Mouse (Mus musculus): ENCODE data around the gene Ankrd28. TPM values are rescaled to one million over a fixed set of nuclear protein-coding genes. Genes with fewer than 3 reads are reported as not detected.

The Ankrd28 gene
- polyA plus RNA-seq, 1 experiment from 2014 or later: 3.5 TPM

DNA sequence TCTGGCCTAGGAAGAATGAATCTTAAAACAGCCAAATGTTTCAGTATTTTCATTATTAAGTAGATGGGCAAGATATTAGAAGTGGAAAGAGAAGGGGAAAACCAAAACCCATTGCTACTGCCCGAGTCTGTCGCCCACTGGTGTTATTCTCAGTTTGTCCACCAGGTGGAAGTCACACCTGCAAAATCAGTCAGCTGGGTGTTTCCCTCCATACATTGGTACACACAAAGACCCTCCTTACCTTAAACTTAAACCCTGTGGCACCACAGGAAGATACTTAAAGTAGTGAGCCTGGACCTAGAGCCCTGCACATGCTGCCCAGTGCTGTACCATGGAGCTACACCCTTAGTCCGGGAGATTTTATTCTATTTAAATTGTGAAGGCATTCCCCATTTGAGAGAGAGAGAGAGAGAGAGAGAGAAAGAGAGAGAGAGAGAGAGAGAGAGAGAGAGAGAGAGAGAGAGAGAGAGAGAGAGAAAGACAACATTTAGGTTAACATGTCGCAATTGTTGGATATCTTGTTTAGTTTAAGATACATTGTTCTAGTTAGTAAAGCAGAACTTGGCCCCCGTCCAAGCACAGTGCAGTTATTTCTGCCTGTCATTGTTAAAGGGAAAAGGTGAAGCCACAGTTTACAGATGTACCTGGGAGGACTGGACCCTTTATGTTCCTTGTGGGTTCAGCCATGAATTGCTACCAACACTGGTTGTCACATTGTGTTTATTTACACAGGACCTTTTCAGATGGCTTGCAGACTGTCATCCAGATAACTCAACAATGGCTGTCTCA, 173.4 kb downstream of the Ankrd28 start:
- Histone ChIP-seq H3K9ac (no peak overlapping the region), H3K36me3 (replicated peaks) (no peaks in the 10 kb centered on the region), H3K9me3 (replicated peaks) (no peaks in the 10 kb centered on the region), H3K4me2 (no peak overlapping the region), H3K4me1 (replicated peaks) (peaks cover 39% of the 10 kb centered on the region), H3K4me3 (replicated peaks) (no peak overlapping the region), H3K27me3 (peaks cover 9% of the 10 kb centered on the region), H3K27ac (replicated peaks) (no peak overlapping the region)
- 39% methylated on average over 5 of the region's 5 CpGs for WGBS (ENCODE audit: insufficient replicate concordance)
- no peak for ATAC-seq (ENCODE audit: insufficient read depth)

- Histone ChIP-seq H3K27me3 (peaks cover 3% of the 10 kb centered on the region; the same call in 1 of the 2 replicates), H3K27ac (replicated peaks) (no peak overlapping the region), H3K36me3 (replicated peaks) (no peaks in the 10 kb centered on the region), H3K9ac (no peak overlapping the region), H3K4me3 (replicated peaks) (no peak overlapping the region), H3K9me3 (replicated peaks) (no peaks in the 10 kb centered on the region), H3K4me1 (replicated peaks) (peaks cover 35% of the 10 kb centered on the region), H3K4me2 (no peak overlapping the region)
- WGBS (ENCODE audit: insufficient replicate concordance): 66% methylated on average over 7 of the region's 7 CpGs
- ATAC-seq (ENCODE audit: insufficient read depth): no peak
These were observed 174.1 kb downstream of the Ankrd28 start for GRCm38 (mm10) chr14:31656386-31656785.

GRCm38 (mm10) chr14:31655406-31655805, 175.0 kb downstream of the Ankrd28 start:
- no peak overlapping the region for H3K4me2 ChIP-seq
- no peak overlapping the region for H3K27ac ChIP-seq (replicated peaks)
- no peak overlapping the region for H3K4me3 ChIP-seq (replicated peaks)
- ATAC-seq (ENCODE audit: insufficient read depth): no peak
- peaks cover 35% of the 10 kb centered on the region for H3K4me1 ChIP-seq (replicated peaks)
- 80% methylated on average over 14 of the region's 14 CpGs for WGBS (ENCODE audit: insufficient replicate concordance)
- H3K9ac ChIP-seq: no peak overlapping the region
- no peaks in the 10 kb centered on the region for H3K27me3 ChIP-seq
- H3K9me3 ChIP-seq (replicated peaks): no peaks in the 10 kb centered on the region
- no peaks in the 10 kb centered on the region for H3K36me3 ChIP-seq (replicated peaks)

DNA sequence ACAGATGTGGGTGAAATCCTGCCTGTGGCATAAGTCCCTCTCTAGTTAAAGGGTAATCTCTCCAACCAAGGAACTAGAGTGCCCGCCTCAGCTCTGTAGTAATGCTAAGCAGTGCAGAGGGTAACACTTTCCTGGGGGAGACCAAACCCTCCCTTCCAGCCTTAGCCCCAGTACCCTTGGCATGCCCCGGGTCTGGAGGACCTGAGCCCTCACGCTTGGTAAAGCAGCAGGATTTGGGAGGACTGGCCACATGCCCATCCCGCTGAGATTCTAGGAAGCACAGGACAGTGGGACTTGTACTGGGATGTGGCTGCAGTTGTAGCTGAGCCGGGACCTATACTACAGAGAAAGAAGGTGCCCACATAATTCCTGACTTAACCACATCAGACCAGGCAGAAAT, 175.6 kb downstream of the Ankrd28 start:
- H3K9ac ChIP-seq: no peak overlapping the region

DNA sequence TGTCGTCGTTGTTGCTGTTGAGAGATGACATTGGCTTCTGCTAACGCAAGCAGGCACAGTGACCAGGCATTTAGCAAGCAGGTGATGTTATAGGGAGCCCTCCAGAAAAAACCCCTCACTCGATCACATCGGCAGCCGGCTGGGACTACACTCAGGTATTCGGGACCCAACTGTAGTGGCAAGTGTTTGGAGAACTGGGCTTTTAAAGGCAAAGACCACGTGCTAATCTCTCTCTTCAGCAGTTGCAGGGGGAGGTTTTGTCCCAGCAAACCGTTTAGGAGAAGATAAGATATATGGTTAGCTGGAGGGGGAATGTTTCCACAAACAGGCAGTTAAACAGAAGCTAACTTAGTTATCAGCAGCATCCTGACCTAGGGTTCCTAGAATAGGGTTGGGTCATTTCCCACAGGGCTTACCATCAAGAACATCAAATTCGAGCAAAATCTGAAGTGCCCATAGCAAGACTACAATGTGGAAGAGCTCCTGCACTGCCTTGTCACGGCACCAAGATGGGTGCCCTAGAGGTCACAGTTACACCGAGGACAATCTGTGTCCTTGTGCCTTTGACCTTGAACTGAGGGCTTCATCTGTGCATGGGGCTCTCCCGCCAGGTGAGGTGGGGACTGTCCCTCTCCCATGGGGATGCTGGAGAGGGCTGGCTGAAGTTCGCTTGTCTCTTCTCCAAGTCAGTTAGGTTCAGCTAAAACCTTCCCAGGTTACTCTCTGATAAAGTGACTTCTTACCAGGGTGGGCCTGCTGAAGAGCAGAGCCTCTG, 177.2 kb downstream of the Ankrd28 start:
- Histone ChIP-seq H3K36me3 (replicated peaks) (no peaks in the 10 kb centered on the region), H3K27ac (replicated peaks) (no peak overlapping the region), H3K9me3 (replicated peaks) (no peaks in the 10 kb centered on the region), H3K27me3 (no peaks in the 10 kb centered on the region), H3K4me2 (no peak overlapping the region), H3K9ac (0 out of 2 replicates have a peak overlapping the region, but pooled peaks have one; percentile 31), H3K4me1 (replicated peaks) (peaks cover 29% of the 10 kb centered on the region), H3K4me3 (replicated peaks) (no peak overlapping the region)
- peak; percentile 61 for ATAC-seq (ENCODE audit: insufficient read depth)
- 47% methylated on average over 14 of the region's 14 CpGs for WGBS (ENCODE audit: insufficient replicate concordance)

More for the DNA sequence above, 175.6 kb downstream of the Ankrd28 start:
- no peak overlapping the region for H3K4me2 ChIP-seq
- H3K27ac ChIP-seq (replicated peaks): no peak overlapping the region
- 81% methylated on average over 5 of the region's 5 CpGs for WGBS (ENCODE audit: insufficient replicate concordance)
- no peaks in the 10 kb centered on the region for H3K36me3 ChIP-seq (replicated peaks)
- ATAC-seq (ENCODE audit: insufficient read depth): no peak
- H3K27me3 ChIP-seq: no peaks in the 10 kb centered on the region
- no peaks in the 10 kb centered on the region for H3K9me3 ChIP-seq (replicated peaks)
- H3K4me3 ChIP-seq (replicated peaks): no peak overlapping the region
- H3K4me1 ChIP-seq (replicated peaks): peaks cover 35% of the 10 kb centered on the region

DNA sequence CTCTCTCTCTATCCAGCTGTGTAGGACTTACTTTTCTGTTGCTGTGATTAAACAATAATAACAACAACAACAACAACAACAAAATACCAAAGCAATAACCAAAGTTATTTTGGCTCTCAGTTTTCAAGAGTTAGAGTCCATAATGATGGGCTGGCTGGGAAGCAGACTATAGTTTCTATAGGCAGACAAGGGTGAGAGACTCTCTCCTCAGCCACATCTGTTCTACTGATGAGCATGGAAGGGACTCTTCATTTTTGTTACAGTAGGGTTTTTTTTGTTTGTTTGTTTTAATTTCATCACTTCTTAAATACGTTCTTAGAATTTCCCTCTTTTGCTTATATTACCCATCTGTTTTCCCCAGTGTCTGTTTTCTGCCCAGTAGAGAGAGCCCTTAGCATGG, 177.8 kb downstream of the Ankrd28 start:
- no peak overlapping the region for H3K9ac ChIP-seq
- H3K36me3 ChIP-seq (replicated peaks): no peaks in the 10 kb centered on the region
- no peaks in the 10 kb centered on the region for H3K9me3 ChIP-seq (replicated peaks)
- no peak overlapping the region for H3K27ac ChIP-seq (replicated peaks)
- H3K4me3 ChIP-seq (replicated peaks): no peak overlapping the region
- H3K27me3 ChIP-seq: no peaks in the 10 kb centered on the region
- ATAC-seq (ENCODE audit: insufficient read depth): no peak
- no peak overlapping the region for H3K4me2 ChIP-seq
- peaks cover 28% of the 10 kb centered on the region for H3K4me1 ChIP-seq (replicated peaks)
- WGBS (ENCODE audit: insufficient replicate concordance): 78% methylated on average over 1 of the region's 1 CpGs

- no peak for ATAC-seq (ENCODE audit: insufficient read depth)
- H3K27me3 ChIP-seq: no peaks in the 10 kb centered on the region
- H3K9me3 ChIP-seq (replicated peaks): no peaks in the 10 kb centered on the region
- no peak overlapping the region for H3K27ac ChIP-seq (replicated peaks)
- H3K4me1 ChIP-seq (replicated peaks): peaks cover 24% of the 10 kb centered on the region
- no peaks in the 10 kb centered on the region for H3K36me3 ChIP-seq (replicated peaks)
- WGBS (ENCODE audit: insufficient replicate concordance): 50% methylated on average over 5 of the region's 5 CpGs
- H3K4me3 ChIP-seq (replicated peaks): no peak overlapping the region
- no peak overlapping the region for H3K9ac ChIP-seq
- H3K4me2 ChIP-seq: no peak overlapping the region
These were observed 178.3 kb downstream of the Ankrd28 start for GRCm38 (mm10) chr14:31652106-31652505.

GRCm38 (mm10) chr14:31651206-31651605, 179.2 kb downstream of the Ankrd28 start:
- no peak overlapping the region for H3K4me3 ChIP-seq (replicated peaks)
- H3K4me2 ChIP-seq: no peak overlapping the region
- no peak overlapping the region for H3K27ac ChIP-seq (replicated peaks)
- ATAC-seq (ENCODE audit: insufficient read depth): no peak
- H3K9me3 ChIP-seq (replicated peaks): no peaks in the 10 kb centered on the region
- 69% methylated on average over 7 of the region's 7 CpGs for WGBS (ENCODE audit: insufficient replicate concordance)
- H3K27me3 ChIP-seq: no peaks in the 10 kb centered on the region
- peaks cover 21% of the 10 kb centered on the region for H3K4me1 ChIP-seq (replicated peaks)
- H3K9ac ChIP-seq: no peak overlapping the region
- no peaks in the 10 kb centered on the region for H3K36me3 ChIP-seq (replicated peaks)

DNA sequence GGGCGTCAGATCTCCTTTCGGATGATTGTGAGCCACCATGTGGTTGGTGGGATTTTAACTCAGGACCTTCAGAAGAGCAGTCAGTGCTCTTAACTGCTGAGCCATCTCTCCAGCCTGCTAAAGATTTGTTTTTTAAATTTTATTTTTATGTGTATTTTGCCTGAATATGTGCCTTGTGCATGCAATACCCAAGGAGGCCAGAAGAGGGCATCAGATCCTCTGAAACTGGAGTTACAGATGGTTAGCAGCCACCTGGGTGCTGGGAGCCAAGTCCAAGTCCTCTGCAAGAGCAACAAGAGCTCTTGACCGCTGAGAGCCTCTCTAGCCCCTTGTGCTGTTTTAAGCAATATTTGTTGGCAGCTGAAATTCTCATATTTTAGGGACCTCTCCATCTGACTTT, 180.1 kb downstream of the Ankrd28 start:
- Histone ChIP-seq H3K36me3 (replicated peaks) (no peaks in the 10 kb centered on the region), H3K9ac (no peak overlapping the region), H3K9me3 (replicated peaks) (no peaks in the 10 kb centered on the region), H3K4me2 (no peak overlapping the region), H3K27ac (replicated peaks) (no peak overlapping the region), H3K27me3 (no peaks in the 10 kb centered on the region), H3K4me3 (replicated peaks) (no peak overlapping the region), H3K4me1 (replicated peaks) (peaks cover 21% of the 10 kb centered on the region)
- ATAC-seq (ENCODE audit: insufficient read depth): no peak
- WGBS (ENCODE audit: insufficient replicate concordance): 82% methylated on average over 3 of the region's 3 CpGs
